Mouse (Mus musculus) layer of hippocampus, postnatal 10 days (tissue): Measurements from ENCODE around the gene Gm853. TPM values are rescaled to one million over a fixed set of nuclear protein-coding genes. Genes with fewer than 3 reads are reported as not detected.

ENCODE experiments used
- total RNA-seq, 2 experiments: library from RNA; stranded (reverse); gene quantifications; 2 replicates each; pipeline ENCODE4 v1.2.3; 2021

The Gm853 gene
- total RNA-seq, 2 experiments from 2014 or later, result not detected

Other genes starting within 250 kb of the Gm853 start
- 100 to 1,000 TPM; 390 to 419 TPM for gene Adgrb2, start 237.5 kb downstream of the Gm853 start, total RNA-seq
- 10 to 100 TPM; 17.9 to 26.0 TPM for gene Col16a1, start 174.6 kb downstream of the Gm853 start, total RNA-seq
- 10 to 100 TPM; 37.4 to 39.7 TPM for gene Pef1, start 119.8 kb downstream of the Gm853 start, total RNA-seq
- gene Hcrtr1, start 83.0 kb downstream of the Gm853 start, total RNA-seq, result 10 to 100 TPM; 12.5 to 14.3 TPM
- 1 to 10 TPM; 3.3 TPM for gene Tinagl1, start 47.3 kb downstream of the Gm853 start, total RNA-seq
- 1 to 10 TPM; 6.3 to 6.4 TPM for gene Serinc2, start 56.8 kb upstream of the Gm853 start, total RNA-seq
- gene Fabp3, start 86.2 kb upstream of the Gm853 start, total RNA-seq, result 100 to 1,000 TPM; 142 to 168 TPM
- not detected for gene Gm10570, start 86.3 kb upstream of the Gm853 start, total RNA-seq
- 10 to 100 TPM; 54.9 to 57.8 TPM for gene Zcchc17, start 137.5 kb upstream of the Gm853 start, total RNA-seq
- gene Snrnp40, start 137.7 kb upstream of the Gm853 start, total RNA-seq, result 10 to 100 TPM; 30.5 to 37.9 TPM